Mouse (Mus musculus): ENCODE measurements around the gene Gm5089.

Gene Gm5089

DNA sequence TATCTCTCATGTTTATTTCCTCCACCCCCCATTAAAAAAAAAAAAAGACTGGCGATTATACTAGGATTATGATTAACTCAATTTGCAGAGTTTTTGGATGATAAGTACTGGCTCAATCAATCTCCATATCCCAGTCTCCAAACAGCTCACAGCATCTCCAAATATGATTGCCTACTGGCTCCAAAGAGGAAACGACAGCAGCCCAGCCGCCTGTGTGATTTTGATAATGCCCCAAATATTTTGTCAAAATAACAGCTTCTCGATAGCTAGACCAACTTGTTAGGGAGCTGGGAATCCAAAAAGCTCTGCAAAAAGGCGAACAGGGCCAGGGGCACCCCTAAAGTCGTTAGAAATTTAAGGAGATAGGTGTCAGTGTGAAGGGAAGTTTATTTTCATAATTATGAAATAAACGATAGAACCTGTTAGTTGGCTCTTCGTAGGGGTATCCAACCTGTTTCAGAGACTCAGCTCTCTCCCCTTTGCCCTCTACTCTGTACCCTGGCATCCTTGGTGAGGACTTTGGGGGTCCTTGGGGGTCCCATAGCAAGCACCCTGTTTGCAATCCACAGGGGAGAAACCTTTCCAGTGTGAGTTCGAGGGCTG, 27.2 kb upstream of the Gm5089 start:
- no peak for DNase-seq (ENCODE audit: low read depth)

DNA sequence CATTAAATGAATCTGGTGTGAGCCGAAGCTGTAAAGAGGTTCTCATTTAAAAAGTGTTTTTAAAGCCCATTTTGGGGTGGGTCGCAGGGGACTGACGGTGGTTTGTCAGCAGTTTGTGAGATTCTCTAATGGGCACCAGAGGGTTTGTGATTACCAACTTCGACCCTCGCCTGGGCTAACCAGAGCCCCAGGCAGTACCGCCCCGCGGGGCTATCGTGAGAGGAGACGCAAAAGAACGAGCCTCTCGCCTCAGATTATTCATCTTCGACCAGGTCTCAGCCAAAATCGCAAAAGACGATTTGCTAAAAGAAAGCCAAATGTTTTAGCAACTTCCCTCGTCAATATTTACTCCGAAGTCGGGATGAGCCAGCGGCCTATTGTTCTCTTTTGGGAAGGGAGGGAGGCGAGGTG, 26.4 kb upstream of the Gm5089 start:
- no peak for DNase-seq (ENCODE audit: low read depth)

DNA sequence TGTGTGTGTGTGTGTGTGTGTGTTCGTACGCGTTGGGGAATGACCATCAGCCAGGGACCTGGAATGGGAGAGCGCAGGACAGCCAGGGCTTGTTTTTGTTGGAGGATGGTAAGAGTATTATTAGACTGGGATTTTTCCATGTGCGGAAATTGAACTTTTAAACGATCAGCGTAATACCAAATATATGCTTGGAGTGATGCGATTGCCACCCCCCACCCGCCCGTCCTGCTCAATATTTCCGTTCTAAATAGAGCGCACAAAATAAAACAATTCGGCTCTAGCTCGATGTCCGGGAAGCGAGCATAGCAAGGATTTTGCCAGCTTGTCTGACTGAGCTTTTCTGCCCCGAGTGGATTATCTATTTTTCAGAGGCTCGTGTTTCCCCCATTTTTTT, 25.9 kb upstream of the Gm5089 start:
- no peak for DNase-seq (ENCODE audit: low read depth)

DNA sequence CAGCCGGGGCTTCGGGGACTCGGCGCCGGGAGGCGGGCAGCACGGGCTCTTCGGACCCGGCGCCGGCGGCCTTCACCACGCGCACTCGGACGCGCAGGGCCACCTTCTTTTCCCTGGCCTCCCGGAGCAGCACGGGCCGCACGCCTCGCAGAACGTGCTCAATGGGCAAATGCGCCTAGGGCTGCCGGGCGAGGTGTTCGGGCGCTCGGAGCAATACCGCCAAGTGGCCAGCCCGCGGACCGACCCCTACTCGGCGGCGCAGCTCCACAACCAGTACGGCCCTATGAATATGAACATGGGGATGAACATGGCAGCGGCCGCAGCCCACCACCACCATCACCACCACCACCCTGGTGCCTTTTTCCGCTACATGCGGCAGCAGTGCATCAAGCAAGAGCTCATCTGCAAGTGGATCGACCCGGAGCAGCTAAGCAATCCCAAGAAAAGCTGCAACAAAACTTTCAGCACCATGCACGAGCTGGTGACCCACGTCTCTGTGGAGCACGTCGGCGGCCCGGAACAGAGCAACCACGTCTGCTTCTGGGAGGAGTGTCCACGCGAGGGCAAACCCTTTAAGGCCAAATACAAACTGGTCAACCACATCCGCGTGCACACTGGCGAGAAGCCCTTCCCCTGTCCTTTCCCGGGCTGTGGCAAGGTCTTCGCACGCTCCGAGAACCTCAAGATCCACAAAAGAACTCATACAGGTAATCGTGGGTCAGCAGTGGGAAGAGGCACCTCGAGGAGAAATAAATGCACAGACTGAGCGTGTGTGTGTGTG, 25.3 kb upstream of the Gm5089 start:
- peak; percentile 33 for DNase-seq (ENCODE audit: low read depth)

DNA sequence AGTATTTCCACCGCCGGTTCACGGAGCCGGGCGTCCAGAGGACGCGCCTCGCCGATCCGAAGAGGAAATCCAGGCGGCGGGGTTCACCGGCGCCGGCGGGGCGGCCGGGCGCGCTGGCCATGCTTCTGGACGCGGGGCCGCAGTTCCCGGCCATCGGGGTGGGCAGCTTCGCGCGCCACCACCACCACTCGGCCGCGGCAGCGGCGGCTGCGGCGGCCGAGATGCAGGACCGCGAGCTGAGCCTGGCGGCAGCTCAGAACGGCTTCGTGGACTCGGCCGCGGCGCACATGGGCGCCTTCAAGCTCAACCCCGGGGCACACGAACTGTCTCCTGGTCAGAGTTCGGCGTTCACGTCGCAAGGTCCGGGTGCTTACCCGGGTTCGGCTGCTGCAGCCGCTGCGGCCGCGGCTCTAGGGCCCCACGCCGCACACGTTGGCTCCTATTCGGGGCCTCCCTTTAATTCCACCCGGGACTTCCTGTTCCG, 24.7 kb upstream of the Gm5089 start:
- DNase-seq (ENCODE audit: low read depth): no peak

DNA sequence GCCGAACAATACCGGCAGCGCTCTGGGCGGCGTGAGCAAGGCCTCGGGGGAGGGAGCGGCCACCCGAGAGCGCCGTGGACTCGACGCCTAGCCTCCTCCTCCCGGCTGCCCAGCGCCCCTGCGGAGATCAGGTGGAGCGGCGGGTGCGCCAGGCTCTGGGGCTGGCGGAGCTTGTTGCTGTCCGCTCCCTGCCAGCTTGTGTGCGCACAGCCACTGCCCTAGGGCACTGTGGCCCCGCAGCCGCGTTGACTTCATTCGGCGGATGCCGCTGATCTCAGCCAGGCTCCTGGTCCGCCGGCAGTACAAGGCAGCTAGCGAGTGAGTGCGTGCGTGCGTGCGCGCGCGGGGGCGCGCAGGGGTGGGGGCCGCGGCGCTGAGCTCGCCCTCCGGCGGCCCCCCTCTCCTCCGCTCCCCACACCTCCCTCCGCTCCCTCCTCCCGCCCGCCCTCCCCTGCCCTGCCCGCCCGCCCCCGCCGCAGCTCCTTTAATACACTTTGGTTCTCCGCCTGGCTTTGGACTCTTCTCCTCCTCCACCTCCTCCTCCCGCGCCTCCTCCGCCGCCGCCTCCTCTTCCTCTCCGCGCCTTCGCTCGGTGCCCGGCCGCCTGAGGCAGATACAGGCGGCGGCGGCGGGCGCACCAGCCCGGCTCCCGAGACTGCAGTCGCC, 24.1 kb upstream of the Gm5089 start, which contains the start of gene Zic2:
Gene Zic2, plus strand, starts transcription at position 545 of the 666 bp plus-strand sequence.
- DNase-seq (ENCODE audit: low read depth): peak; percentile 42

DNA sequence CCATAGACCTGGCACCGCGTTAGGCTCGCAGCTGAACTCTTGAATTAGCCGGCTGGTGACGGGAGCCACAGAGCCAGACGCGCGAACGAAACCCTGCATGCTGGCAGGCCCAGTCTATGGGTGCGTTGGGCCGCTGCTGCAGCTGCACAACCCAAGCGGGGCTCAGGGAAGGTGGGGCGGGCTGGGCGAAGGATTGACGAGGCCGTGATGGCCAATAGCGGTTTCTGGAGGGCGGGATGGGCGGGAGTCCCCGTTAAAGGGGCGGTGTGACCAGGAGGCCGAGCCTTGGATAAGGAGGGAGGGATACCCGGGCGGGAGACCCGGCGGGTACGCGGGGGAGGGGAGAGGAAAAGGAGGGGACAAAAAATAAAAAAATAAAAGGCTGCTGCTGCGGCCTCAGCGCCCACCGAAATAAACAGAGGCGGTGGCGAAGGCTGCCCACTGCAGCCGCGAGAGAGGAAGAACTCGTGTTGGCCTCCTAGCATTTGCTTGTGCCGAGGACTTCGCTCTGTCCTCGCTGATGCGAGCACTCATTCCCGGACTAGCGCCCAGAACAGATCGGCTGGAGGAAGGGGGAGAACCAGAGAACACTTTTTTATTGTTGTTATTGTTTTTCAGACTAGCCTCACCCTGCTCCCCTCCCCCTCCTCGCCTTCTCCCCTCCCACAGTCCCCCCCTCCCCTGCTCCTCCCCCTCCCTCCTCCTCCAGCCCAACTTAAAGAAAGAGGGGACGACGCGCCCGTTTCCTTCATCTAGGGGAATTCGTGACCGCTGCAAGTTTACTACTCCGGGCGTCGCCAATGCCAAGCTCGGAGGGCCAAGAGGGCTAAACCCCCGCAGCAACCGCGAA, 23.4 kb upstream of the Gm5089 start:
- DNase-seq (ENCODE audit: low read depth): no peak

DNA sequence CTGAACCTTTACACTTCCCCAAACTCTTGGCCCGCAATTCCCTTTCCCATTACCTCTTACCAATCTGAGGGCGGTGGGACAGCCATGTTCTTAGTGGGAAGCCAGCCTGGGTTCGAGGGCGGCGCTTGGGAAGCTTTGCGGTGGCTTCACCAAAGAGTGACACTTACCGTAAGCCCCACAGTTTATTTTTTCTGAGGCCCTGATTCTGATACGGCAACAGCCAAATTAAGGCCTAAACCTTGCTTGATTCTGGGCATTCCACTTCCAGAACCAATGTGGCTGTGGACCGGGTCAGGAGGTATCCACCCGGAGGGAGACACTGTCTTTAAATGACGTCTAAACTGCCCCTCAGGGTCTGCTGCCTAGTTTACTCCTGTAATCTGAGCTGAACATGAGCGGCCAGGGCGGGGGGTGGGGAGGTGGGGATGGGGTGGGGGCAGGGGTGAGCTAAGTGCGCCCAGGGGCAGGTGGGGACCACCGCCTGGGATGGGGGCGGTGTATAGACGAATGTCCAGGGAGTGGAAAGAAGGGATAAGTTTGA, 22.4 kb upstream of the Gm5089 start:
- no peak for DNase-seq (ENCODE audit: low read depth)

DNA sequence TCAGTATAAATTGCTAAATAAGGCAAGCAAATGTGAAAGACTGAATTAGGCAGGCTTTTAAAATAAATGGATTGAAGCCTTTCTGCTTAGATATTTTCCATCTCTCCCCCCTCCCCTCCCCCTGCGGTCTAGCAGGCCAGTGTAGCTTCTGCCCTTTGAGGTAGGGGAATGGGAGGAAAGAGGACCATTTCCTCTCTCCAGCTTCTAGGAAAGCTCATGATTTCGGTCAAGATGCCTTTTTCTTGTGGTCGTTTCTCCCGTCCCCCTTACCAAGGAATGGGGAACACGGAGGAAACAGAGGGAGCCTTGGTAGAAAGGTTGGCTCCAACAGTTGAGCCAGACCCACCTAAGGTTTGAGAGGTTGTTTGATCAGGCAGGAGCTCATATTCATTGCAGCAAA, 21.7 kb upstream of the Gm5089 start:
- no peak for DNase-seq (ENCODE audit: low read depth)

DNA sequence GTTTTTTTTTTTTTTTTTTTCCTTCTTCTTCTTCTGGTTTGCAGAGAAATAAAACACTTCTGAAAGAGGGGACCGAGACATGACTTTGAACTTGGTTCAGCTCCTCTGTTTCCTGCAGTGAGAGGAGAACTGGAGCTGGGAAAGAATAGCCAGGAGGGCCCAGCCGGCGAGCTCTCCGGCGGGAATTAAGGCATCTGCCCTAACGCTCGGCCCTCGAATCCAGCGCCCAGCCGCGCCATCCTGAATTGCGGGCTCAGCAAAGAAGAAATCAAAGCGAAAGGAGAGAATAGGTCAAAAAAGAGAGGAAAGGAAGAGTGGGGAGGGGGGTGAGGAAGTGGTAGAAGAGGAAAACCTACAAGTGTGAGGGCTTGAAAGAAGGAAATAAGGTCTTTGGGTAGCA, 21.2 kb upstream of the Gm5089 start:
- no peak for DNase-seq (ENCODE audit: low read depth)

DNA sequence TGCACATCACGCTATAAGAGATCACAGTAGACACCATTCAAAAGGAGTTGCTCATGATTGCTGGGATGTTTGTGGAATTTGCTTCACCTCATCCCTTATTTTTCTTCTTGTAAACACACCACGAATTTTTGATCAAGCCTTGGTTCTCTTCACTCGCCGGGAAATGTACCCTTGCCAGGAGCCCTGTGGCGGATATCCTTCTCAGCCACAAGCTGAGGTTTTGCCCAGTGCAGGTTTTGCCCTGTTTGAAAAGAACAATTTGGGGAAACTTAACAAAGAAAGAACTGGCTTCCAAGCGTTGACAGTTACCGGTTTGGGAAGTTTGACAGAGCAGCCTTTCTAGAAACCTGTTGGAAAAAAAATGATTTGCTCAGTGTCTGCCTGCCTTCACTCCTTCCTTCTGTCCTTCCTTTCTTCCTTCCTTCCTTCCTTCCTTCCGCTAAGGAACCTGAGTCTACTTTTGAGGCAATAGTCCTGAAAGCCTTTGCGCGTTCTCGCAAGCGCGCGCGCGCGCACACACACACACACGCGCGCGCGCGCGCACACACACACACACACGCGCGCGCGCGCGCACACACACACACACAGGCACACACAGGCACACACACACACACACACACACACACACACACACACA, 20.7 kb upstream of the Gm5089 start:
- no peak for DNase-seq (ENCODE audit: low read depth)

DNA sequence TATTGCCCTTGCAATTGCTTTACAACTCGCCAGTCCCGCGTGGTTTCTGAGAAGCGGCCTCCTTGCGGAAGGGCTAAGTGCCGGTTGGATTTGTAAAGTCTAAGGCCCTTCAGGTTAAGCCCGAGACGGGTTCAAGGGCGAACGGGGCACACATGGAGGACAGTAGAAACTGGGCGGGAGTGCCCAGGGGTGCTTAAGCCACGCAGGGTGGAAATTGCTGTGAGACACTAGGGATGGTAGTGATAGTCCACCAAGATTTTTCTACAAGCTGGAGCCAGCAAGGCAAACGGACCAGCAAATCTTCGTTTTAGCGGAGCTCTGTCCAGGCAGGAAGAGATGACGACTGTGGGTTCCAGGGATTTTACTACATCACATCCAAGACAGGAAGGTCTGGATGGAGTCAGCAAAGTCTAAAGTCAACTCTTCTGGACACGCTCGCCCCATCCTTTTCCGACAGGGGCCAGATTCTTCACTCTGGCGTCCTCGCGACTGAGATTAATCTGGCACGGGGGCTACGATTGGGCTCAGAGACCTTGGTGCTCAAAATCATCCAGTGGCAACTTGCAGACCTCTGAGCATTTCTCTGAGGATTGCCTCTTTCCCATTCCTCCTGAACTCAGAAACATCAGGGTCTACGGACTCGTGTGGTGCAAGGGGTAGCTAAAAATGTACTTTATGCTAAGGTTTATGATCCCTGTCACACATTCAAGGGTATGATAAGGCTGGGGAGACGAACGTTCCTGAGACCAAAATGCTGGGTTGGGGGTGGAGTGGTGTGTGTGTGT, 18.2 kb upstream of the Gm5089 start:
- DNase-seq (ENCODE audit: low read depth): no peak

DNA sequence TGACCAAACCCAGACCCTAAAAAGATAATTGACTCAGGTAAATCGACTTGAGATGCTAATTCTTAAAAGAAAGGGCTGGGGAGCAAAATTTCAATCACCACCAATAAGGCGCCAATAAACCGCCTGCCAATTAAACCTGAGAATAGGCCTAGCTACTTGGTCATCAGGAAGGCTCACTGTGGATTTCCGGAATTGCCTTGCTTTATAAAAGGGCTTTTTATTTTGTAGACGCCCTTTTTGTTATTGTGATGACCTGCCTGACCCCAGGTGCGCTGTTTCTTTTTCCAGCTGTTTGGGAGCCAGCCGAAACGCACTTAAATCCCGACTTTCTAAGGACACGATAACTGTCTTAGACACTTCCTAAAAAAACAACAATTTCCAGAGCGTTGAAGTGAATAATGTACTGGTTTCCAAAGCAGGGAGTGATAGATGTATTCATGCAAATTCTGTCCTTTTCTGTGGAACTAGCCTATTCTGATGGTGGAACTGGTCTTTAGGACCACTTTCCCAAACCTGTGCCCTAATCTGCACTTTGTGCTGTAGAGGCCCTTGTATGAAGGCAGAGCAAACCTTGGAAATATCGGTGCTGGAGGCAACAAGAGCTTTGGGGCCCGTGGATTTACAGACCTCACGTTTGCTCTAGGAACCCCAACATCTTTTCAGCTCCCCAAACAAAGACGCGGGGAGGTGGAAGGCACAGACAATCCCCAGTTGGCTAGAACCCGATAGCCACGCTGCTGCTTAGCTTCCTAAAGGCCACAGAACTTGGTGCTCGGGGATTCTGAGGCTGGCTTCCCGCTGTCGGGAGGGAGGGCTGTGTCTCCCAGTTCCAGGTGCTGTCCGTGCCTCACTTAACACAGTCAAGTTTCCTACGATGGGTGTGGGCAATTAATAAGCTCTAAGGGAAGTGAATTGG, 17.3 kb upstream of the Gm5089 start:
- DNase-seq (ENCODE audit: low read depth): no peak

DNA sequence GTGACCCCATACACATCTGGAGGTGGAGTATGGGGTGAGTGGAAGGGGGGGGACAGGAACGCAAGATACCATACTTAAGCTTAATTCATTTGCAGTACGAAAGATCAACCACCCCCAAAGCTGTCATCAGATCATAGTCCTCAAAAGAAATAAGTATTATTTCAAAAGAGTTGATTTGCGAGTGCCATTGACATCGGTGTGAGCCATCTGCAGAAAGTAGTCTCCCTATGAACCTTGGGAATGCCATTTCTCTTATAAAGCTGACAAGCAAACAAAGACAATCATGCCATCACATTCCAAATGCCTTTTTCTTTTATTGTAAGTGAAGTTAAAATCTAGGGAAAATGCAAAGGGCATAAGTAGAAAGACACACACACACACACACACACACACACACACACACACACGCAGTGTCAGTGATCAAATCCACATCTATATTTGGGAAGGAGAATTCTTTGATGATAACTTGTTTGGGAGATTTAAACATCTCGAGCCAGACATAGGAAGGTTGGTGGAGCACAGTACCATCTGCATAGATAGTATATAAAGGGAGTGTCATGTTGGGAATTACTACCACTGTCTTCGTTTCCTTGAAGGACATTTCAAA, 15.9 kb upstream of the Gm5089 start:
- DNase-seq (ENCODE audit: low read depth): no peak

DNA sequence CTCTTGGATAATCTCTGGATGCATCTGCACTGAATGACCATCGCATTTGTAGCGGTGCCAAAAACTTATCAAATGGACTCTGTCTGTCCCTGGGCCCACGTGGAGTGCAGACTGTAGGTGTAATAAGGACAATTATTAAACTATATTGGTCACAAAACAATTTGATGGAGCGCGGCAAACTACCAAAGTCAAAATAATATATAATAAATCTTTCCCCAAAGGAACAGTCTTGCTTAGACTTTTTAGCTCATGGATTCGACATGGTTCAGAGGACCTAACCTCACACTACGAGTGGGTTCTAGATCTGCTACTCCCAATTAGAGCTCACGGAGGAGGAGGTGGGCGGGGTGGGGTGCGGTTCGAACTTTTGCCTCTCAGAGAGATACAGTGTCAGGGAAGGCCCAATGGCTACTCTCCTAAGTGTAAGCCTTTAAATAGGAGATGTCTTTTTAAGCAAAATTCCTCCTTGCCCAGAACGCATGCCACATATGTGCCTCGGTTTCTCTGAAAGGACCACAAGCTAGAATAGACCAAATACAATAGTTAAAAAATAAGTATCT, 15.1 kb upstream of the Gm5089 start:
- no peak for DNase-seq (ENCODE audit: low read depth)

DNA sequence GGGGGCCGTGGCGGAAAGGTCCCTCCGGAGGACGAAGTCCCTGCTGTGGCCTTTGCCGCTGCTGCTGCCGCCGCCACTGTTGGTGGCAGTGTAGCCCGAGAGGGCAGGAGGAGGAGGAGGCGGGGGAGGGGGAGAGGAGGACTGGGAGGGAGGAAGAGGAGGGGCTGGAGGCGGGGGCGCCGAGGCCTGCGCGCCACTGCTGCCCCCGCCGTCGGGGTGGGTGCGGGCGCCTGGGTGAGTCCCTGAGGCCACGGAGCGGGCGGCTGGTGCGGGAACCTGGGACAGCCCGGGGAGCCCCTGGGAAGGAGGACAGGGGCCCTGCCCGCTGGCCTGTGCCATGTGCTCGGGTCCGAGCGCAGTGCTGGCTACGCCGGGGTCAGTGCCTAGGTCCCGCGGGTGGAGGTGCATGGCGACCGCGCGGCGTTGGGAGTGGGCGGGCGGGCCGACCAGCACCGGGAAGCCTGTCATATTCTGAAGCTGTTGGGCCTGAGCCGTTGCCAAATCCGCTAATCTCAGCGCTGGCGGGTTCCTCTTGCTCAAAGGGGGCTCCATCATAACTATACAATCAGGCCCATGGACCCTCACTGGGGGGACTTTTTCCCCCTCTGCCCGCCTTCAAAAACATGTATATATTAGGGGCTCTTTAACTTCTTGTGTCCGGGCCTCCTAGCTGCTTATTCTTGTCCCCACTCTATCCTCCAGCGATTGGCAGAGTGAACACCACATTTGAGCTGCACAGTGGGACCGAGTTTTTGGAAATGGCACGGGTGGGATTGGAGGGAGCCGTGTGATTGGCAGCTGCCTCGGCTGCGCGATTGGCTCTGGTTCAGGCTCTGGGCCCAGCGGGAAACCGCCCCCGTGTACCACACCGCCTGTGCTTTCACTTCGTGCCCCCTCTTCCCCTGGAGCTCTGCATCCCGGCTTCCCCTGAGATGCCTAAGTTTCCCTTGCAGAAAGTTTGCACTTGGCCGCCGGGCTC, 14.1 kb upstream of the Gm5089 start, which contains the start of gene Zic5:
Gene Zic5, minus strand, starts transcription at position 915 of the 979 bp plus-strand sequence.
- no peak for DNase-seq (ENCODE audit: low read depth)

DNA sequence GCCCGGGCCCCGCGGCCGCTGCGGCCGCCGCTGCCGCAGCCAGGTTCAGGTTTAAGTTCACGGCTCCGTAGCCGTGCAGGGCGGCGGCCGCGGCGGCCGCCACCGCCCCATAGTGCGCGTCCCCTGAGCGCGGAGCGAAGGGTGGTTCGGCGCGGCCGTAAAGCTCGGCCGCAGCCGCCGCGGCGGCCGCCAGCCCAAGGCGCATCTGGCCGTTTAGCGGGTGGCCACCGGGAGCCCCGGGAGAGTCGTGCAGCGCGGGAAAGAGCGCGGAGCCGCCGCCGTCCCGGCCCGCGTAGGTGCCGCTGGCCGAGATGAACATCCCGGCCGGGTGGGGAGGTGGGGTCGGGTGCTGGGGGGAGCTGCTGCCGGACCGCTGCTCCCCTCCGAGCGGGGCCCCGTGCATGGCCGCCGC, 13.4 kb upstream of the Gm5089 start:
- no peak for DNase-seq (ENCODE audit: low read depth)
